Mouse (Mus musculus) embryonic fibroblast, embryonic 13.5 days (primary cell): ENCODE data around the gene Rad51ap1. TPM values are rescaled to one million over a fixed set of nuclear protein-coding genes. Genes with fewer than 3 reads are reported as not detected.
A peak's percentile ranks its signal among the peaks of the same experiment; 100 is the strongest.

Experiments
- H3K27ac ChIP-seq: 2 replicates; pipeline ENCODE4 v1.5.1; 2012; ENCODE audit warnings: low read length, control low read depth, inconsistent platforms; ENCODE audit not compliant: insufficient read depth
- H3K4me1 ChIP-seq: 2 replicates; pipeline ENCODE4 v1.6.1; 2011; ENCODE audit warnings: low read length; ENCODE audit not compliant: control insufficient read depth, insufficient read depth
- H3K4me3 ChIP-seq: 2 replicates; pipeline ENCODE4 v1.5.1; 2011; ENCODE audit warnings: mild to moderate bottlenecking, control low read depth, low read length; ENCODE audit not compliant: insufficient read depth
- CTCF ChIP-seq: IDR thresholded peaks from 2 replicates; pipeline ENCODE4 v1.5.1; 2011; ENCODE audit warnings: mild to moderate bottlenecking, control low read depth, low read length, moderate library complexity, borderline replicate concordance; ENCODE audit not compliant: insufficient read depth
- POLR2A ChIP-seq: IDR thresholded peaks from 2 replicates; pipeline ENCODE4 v1.6.1; 2011; ENCODE audit warnings: low read depth, mild to moderate bottlenecking, control low read depth, low read length, moderate library complexity
- polyA plus RNA-seq: library from polyadenylated mRNA; stranded (reverse); fragments of >200 nt; gene quantifications from 2 replicates; pipeline ENCODE4 v1.2.4, GENCODE M21; 2011; ENCODE audit warnings: low read depth; ENCODE audit not compliant: missing spikeins, insufficient read length

The Rad51ap1 gene
- polyA plus RNA-seq, 1 experiment, result 30.1 TPM

DNA sequence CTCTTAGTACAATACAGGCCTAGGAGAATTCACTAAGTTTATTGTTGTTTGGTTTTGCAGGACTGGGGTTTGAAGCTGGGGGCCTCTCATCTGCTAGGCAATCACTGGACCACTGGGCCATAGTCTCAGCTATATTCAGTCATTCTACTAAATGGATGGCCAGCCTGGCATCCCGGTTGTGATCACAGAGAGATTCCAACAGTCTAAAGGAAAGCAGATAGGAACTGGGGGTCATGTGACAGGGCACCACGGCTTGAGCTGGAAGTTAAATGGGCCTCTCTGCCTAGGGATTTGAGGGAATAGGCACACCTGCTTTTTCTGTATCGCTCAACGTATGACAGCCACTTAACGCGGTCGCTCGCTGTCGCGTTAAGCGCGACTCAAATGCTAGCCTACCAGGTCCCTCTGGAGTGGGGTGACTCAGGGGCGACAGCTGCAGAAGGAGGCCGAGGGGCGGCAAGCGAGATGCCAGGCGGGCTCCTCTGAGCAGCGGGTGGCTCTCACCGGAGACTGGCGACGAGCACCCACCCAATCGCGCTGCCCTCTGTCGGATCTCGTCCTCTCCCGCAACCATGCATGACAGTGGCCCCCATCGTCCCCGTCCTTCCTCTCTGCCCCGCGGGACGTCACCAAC, 417 bp downstream of the Rad51ap1 start:
- Histone ChIP-seq H3K27ac (no peak overlapping the region), H3K4me3 (peak overlapping the region; percentile 84), H3K4me1 (peaks cover 2% of the 10 kb centered on the region; the same call in 1 of the 2 replicates)
- no peak for TF ChIP-seq POLR2A
- no peak for TF ChIP-seq CTCF

- no peak for TF ChIP-seq CTCF
- TF ChIP-seq POLR2A, result no peak
- H3K27ac ChIP-seq, result no peak overlapping the region
- 0 out of 2 replicates have a peak overlapping the region, but pooled peaks have one; percentile 84 for H3K4me3 ChIP-seq
- peaks cover 2% of the 10 kb centered on the region; the same call in 1 of the 2 replicates for H3K4me1 ChIP-seq
Measured at GRCm38 (mm10) chr6:126938047-126938446, 1.3 kb downstream of the Rad51ap1 start.

GRCm38 (mm10) chr6:126932896-126933295, 6.5 kb downstream of the Rad51ap1 start:
- TF ChIP-seq CTCF (no peak), POLR2A (no peak)
- peaks cover 2% of the 10 kb centered on the region; the same call in 1 of the 2 replicates for H3K4me1 ChIP-seq

GRCm38 (mm10) chr6:126921111-126921881, 18.1 kb downstream of the Rad51ap1 start, which contains the start of gene Dyrk4:
Gene Dyrk4, minus strand, starts transcription at chr6:126921839.
- Histone ChIP-seq H3K4me3 (no peak within 1 kb of the TSS), H3K4me1 (no peaks in the 10 kb centered on the region), H3K27ac (no peak within 1 kb of the TSS)
- TF ChIP-seq CTCF, result no peak
- TF ChIP-seq POLR2A, result no peak

More at GRCm38 (mm10) chr6:126932896-126933295, 6.5 kb downstream of the Rad51ap1 start:
- H3K4me3 ChIP-seq, result no peak overlapping the region
- H3K27ac ChIP-seq, result peak overlapping the region; percentile 18; the same call in 1 of the 2 replicates

DNA sequence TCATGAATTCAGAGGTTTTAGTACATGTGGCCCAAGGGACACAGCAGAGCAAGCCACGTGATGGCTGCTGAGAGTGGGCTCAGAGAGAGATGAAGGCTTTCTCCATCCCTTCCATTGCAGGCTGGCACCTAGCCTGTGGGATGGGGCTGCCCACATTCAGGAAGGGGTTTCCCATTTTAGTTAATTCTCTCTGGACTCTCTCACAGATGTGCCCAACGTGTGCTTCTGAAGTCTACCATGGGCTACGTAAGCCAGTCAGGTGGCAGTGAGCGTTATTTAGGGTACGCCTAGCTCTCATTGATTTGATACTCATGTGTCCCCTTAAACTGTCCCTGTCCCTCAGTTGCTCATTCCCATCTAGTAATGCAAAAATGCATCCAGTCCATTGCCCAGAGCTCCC, 24.5 kb downstream of the Rad51ap1 start:
- TF ChIP-seq POLR2A, result no peak
- no peak for TF ChIP-seq CTCF
- H3K4me3 ChIP-seq, result no peak overlapping the region
- H3K4me1 ChIP-seq, result no peaks in the 10 kb centered on the region
- no peak overlapping the region for H3K27ac ChIP-seq

GRCm38 (mm10) chr6:126910727-126911126, 28.7 kb downstream of the Rad51ap1 start:
- TF ChIP-seq POLR2A (no peak), CTCF (no peak)
- Histone ChIP-seq H3K4me3 (no peak overlapping the region), H3K4me1 (no peaks in the 10 kb centered on the region), H3K27ac (no peak overlapping the region)

DNA sequence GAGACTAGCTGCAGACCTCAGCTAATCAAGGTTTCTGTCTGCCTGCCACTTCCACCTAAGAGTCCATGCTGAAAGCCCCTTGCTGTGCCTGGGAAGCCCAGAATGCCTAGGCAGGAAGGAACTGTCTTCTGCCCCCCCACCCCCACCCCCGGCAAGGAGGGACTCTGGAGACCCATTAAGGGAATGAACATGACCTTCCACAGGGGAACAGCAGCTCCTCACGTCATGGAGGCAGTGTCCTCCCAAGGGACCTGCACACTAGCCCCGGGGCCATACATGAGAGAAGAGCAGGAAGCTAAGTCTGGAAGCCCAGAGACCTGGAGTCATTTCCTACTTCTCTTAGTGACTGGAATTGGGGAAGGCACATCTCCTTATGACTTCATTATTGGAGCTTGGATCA, 31.5 kb downstream of the Rad51ap1 start:
- TF ChIP-seq CTCF (no peak), POLR2A (no peak)
- Histone ChIP-seq H3K4me1 (no peaks in the 10 kb centered on the region), H3K4me3 (no peak overlapping the region), H3K27ac (no peak overlapping the region)

GRCm38 (mm10) chr6:126907378-126907777, 32.0 kb downstream of the Rad51ap1 start:
- no peak for TF ChIP-seq POLR2A
- TF ChIP-seq CTCF, result no peak
- Histone ChIP-seq H3K27ac (no peak overlapping the region), H3K4me3 (no peak overlapping the region), H3K4me1 (no peaks in the 10 kb centered on the region)

DNA sequence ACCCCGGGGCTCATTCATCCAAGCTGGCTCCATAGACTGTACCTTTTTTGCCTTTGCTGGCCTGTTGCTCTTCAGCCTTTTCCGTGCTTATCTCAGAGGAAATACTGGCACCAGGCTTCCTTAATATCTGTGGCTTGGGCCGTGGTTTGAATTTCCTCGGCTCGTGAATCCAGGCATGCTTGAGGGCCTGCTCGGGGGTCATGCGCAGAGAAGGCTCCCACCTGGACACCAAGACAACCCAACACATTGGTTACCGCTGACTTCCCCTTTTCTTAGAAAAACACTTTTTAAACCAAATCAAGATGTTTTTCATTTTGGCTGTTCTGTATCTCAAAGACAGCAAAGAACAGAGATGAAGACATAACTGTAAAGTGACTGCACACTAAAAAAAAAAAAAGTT, 62.3 kb downstream of the Rad51ap1 start:
- no peaks in the 10 kb centered on the region for H3K4me1 ChIP-seq
- H3K27ac ChIP-seq, result no peak overlapping the region
- H3K4me3 ChIP-seq, result no peak overlapping the region
- TF ChIP-seq POLR2A, result no peak
- TF ChIP-seq CTCF, result no peak

Other genes with a start within 250 kb of the Rad51ap1 start
- gene Kcna6, start 198.9 kb downstream of the Rad51ap1 start, polyA plus RNA-seq, result 1.8 and 2.2 TPM in 2 replicates
- gene Ndufa9, start 90.5 kb downstream of the Rad51ap1 start, polyA plus RNA-seq, result 81.9 and 85.4 TPM in 2 replicates
- not detected in 2 replicates for gene Akap3, start 86.5 kb downstream of the Rad51ap1 start, polyA plus RNA-seq
- gene Dyrk4, start 17.7 kb downstream of the Rad51ap1 start, polyA plus RNA-seq, result 0.23 TPM in 1 of 2 replicates, not detected in the other
- gene D6Wsu163e, start 375 bp upstream of the Rad51ap1 start, polyA plus RNA-seq, result 22.2 and 26.7 TPM in 2 replicates
- gene Fgf6, start 76.0 kb upstream of the Rad51ap1 start, polyA plus RNA-seq, result not detected in 2 replicates
- not detected in 2 replicates for gene Fgf23, start 133.3 kb upstream of the Rad51ap1 start, polyA plus RNA-seq
- gene Tigar, start 170.0 kb upstream of the Rad51ap1 start, polyA plus RNA-seq, result 8.1 and 8.6 TPM in 2 replicates
- gene Ccnd2, start 212.6 kb upstream of the Rad51ap1 start, polyA plus RNA-seq, result 2,159 and 2,298 TPM in 2 replicates